Mouse (Mus musculus): Measurements from ENCODE around the gene Ifi27.

GRCm38 (mm10) chr12:103388505-103389347 is 45.3 kb upstream of the Ifi27 start, which contains the start of gene Otub2:
- no peak for TF ChIP-seq POLR2A (IDR thresholded peaks at IDR 0.05; ENCODE audit: low read depth, low read length)
- no peak for TF ChIP-seq CTCF (IDR thresholded peaks at IDR 0.05; ENCODE audit: extremely low read depth, insufficient read depth, insufficient read length, insufficient replicate concordance)

Measured in spleen, adult 2 months (tissue).